Mouse (Mus musculus) small intestine, adult 2 months (tissue): ENCODE data around the gene Ctss. TPM values are rescaled to one million over a fixed set of nuclear protein-coding genes. Genes with fewer than 3 reads are reported as not detected.
A peak's percentile ranks its signal among the peaks of the same experiment; 100 is the strongest.

Experiments used
- H3K27ac ChIP-seq: fragments of 200-500 bp; 2 replicates; pipeline ENCODE4 v1.5.1; 2012; ENCODE audit warnings: low read depth, low read length, control low read depth, inconsistent platforms; ENCODE audit not compliant: insufficient read depth
- H3K27me3 ChIP-seq: fragments of 200-500 bp; 2 replicates; pipeline ENCODE4 v1.6.1; 2012; ENCODE audit warnings: mild to moderate bottlenecking, moderate library complexity, low read length, inconsistent platforms; ENCODE audit not compliant: control insufficient read depth, insufficient read depth
- H3K36me3 ChIP-seq: fragments of 200-500 bp; 2 replicates; pipeline ENCODE4 v1.6.1; 2012; ENCODE audit warnings: mild to moderate bottlenecking, low read length, control low read depth, inconsistent platforms; ENCODE audit not compliant: control insufficient read depth, insufficient read depth
- H3K4me1 ChIP-seq: fragments of 200-500 bp; 2 replicates; pipeline ENCODE4 v1.6.1; 2012; ENCODE audit warnings: low read length, inconsistent platforms, mixed read lengths; ENCODE audit not compliant: control insufficient read depth, insufficient read depth, insufficient read length
- H3K4me3 ChIP-seq: fragments of 200-500 bp; 2 replicates; pipeline ENCODE4 v1.5.1; 2012; ENCODE audit warnings: low read depth, mild to moderate bottlenecking, control low read depth, inconsistent platforms, low read length, moderate library complexity
- CTCF ChIP-seq: fragments of 200-500 bp; IDR thresholded peaks from 2 replicates; pipeline ENCODE4 v1.5.1; 2012; ENCODE audit warnings: low read depth, mild to moderate bottlenecking, control low read depth, inconsistent platforms, low read length, moderate library complexity, mixed read lengths; ENCODE audit not compliant: insufficient replicate concordance, insufficient read length; ENCODE audit errors: extremely low read depth
- POLR2A ChIP-seq: fragments of 200-500 bp; IDR thresholded peaks from 2 replicates; pipeline ENCODE4 v1.6.1; 2012; ENCODE audit warnings: low read depth, mild to moderate bottlenecking, control low read depth, inconsistent platforms, low read length, moderate library complexity
- WGBS: fragments of 180-500 bp; shearing (Covaris S2); methylation state at CpG from one replicate; pipeline ENCODE4 v1.1.7; 2018; 5-methylcytosine and 5-hydroxymethylcytosine counted together
- polyA plus RNA-seq: library from polyadenylated mRNA; depleted of rRNA; stranded (reverse); fragments of >200 nt; gene quantifications from 2 replicates; pipeline ENCODE4 v1.2.3, GENCODE M21; 2012

Gene Ctss
- polyA plus RNA-seq, 1 experiment = 26.7 TPM

DNA sequence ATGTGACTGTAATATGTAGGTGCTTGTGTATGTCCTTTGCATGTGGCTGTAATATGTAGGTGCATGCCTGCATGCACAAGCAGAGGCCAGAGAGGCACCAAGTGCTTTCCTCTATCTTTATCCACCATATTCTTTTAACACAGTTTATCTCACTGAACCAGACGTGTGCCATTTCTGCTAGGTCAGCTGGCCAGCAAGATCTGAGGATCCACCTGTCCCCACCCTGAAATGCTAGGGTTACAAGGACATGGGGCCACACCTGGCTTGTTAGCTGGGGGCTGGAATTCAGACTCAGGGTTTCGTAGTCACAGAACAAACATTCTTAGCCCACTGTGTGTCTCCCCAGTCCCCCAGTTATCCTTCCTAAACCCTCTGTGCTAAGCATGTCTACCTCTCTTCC is 7.3 kb upstream of the Ctss start:
- no peak overlapping the region for H3K4me3 ChIP-seq
- H3K27me3 ChIP-seq = no peaks in the 10 kb centered on the region
- peaks cover 18% of the 10 kb centered on the region for H3K4me1 ChIP-seq
- no peaks in the 10 kb centered on the region for H3K36me3 ChIP-seq
- 53% methylated on average over 2 of the region's 2 CpGs for WGBS
- H3K27ac ChIP-seq = no peak overlapping the region
- TF ChIP-seq CTCF = no peak
- TF ChIP-seq POLR2A = no peak

DNA sequence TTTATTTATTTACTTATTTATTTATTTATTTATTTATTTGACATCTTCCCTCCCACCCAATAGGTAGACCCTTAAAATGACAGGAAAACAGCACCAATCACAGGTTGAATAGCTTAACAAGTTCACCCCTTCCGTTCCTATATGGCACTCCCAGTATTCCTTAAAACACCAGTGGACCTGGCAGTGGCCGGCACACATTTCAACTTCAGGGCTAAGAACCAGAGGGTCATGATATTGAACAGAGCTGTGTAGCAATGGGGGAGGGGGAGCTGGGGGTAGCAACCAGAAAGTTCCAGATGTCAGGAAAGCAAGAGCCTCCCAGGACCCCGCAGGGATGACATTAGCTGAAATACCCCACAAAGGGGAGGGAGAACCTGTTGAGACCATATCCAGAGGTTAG is 6.5 kb upstream of the Ctss start:
- Histone ChIP-seq H3K27me3 (no peaks in the 10 kb centered on the region), H3K4me3 (no peak overlapping the region), H3K27ac (no peak overlapping the region), H3K4me1 (peaks cover 16% of the 10 kb centered on the region), H3K36me3 (no peaks in the 10 kb centered on the region)
- 87% methylated on average over 3 of the region's 3 CpGs for WGBS
- TF ChIP-seq POLR2A = no peak
- TF ChIP-seq CTCF = no peak

- H3K36me3 ChIP-seq = no peaks in the 10 kb centered on the region
- no peak overlapping the region for H3K4me3 ChIP-seq
- no peaks in the 10 kb centered on the region for H3K27me3 ChIP-seq
- WGBS = 81% methylated on average over 10 of the region's 10 CpGs
- TF ChIP-seq CTCF (no peak), POLR2A (no peak)
- H3K27ac ChIP-seq = 0 out of 2 replicates have a peak overlapping the region, but pooled peaks have one; percentile 3
- peaks cover 16% of the 10 kb centered on the region for H3K4me1 ChIP-seq
Measured at GRCm38 (mm10) chr3:95521168-95521567, 5.4 kb upstream of the Ctss start.

DNA sequence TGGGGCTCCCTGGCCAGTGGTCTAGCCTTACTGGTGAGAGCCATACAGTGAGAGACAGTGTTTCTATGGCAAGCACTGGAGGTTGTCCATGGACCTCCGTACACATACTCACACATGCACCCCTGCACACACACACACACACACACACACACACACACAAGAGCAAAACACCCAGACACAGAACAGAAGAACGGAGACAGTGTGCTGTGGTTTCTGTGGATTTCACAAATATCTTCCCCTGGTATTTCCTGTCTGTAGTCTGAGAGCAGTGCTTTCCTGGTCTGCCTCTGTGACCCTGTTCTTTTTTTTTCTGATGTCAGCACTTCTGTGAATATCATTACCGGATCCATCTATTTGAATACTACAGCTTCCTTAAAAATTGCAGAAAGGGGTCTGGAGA is 2.9 kb upstream of the Ctss start:
- no peaks in the 10 kb centered on the region for H3K27me3 ChIP-seq
- peak overlapping the region; percentile 83 for H3K27ac ChIP-seq
- H3K4me1 ChIP-seq = peaks cover 17% of the 10 kb centered on the region
- H3K36me3 ChIP-seq = peaks cover 1% of the 10 kb centered on the region; the same call in 1 of the 2 replicates
- no peak overlapping the region for H3K4me3 ChIP-seq
- TF ChIP-seq POLR2A = no peak
- no peak for TF ChIP-seq CTCF
- 39% methylated on average over 3 of the region's 3 CpGs for WGBS

- TF ChIP-seq CTCF (no peak), POLR2A (no peak)
- WGBS = 31% methylated on average over 2 of the region's 2 CpGs
- Histone ChIP-seq H3K27ac (peak overlapping the region; percentile 83), H3K27me3 (no peaks in the 10 kb centered on the region), H3K4me3 (peak overlapping the region; percentile 29), H3K36me3 (peaks cover 1% of the 10 kb centered on the region; the same call in 1 of the 2 replicates), H3K4me1 (peaks cover 15% of the 10 kb centered on the region)
Measured at GRCm38 (mm10) chr3:95524673-95525072, 1.9 kb upstream of the Ctss start.

- no peak for TF ChIP-seq POLR2A
- TF ChIP-seq CTCF = no peak
Measured at GRCm38 (mm10) chr3:95526111-95526510, 475 bp upstream of the Ctss start.

DNA sequence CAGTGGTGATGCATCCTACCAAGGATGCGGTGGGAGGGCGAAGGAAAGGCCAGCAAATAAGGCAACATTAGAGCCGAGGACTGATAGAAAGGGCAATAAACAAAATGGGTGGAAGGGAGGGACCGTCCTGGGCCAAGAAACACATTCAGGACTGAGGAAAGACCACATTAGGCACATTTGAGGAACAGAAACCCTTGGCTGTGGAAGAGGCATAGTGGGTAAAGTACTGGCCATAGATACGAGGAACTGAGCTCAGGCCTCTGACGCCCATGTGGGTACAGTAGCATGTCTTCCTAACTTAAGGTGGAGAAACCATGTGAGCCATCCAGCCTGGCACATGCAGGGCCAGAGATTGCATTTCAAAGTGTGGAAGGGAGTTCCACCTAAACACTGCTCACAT is 3.2 kb downstream of the Ctss start:
- Histone ChIP-seq H3K4me3 (no peak overlapping the region), H3K27ac (no peak overlapping the region), H3K36me3 (peaks cover 3% of the 10 kb centered on the region; the same call in 1 of the 2 replicates), H3K4me1 (peaks cover 6% of the 10 kb centered on the region; the same call in 1 of the 2 replicates), H3K27me3 (no peaks in the 10 kb centered on the region)
- no peak for TF ChIP-seq CTCF
- TF ChIP-seq POLR2A = no peak
- 89% methylated on average over 6 of the region's 6 CpGs for WGBS

More at GRCm38 (mm10) chr3:95526111-95526510, 475 bp upstream of the Ctss start:
- Histone ChIP-seq H3K4me1 (peaks cover 15% of the 10 kb centered on the region), H3K27me3 (no peaks in the 10 kb centered on the region), H3K27ac (peak overlapping the region; percentile 86; the same call in 1 of the 2 replicates), H3K36me3 (peaks cover 1% of the 10 kb centered on the region; the same call in 1 of the 2 replicates), H3K4me3 (no peak overlapping the region)
